Mouse (Mus musculus): ENCODE data around the gene Dip2b.

DNA sequence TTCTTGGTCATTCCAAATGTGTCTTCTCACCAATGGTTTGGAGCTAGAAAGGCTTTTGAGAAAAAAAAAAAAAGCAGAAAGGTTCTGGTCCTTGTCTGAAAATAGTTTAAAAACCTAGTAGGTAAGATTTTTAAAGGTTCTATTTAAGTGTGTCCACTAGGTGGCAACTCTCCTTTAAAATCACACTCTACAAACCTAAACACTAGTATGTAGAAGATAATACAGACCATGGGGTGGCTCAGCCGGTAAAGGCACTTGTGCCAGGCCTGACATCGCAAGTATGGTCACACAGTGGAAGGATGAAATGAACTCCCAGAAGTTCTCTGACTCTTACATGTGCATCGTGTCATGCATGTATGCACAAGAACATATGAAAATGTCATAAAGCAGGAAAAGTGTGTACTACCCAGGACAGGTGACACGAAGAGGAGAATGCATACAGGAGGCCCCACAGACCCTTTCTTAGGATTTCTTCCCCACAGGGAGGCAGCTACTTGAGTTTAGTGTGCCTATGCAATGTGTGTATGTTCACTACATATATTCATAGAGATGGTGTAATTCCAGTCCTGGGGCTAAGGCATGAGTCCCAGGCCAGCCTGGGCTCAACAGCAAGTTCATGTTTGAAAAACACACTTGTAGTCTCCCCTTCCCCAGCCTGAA is 224.9 kb downstream of the Dip2b start:
- TF ChIP-seq POLR2A (IDR thresholded peaks at IDR 0.05; ENCODE audit: borderline replicate concordance, insufficient read depth, low read length) (no peak), CTCF (IDR thresholded peaks at IDR 0.05; ENCODE audit: borderline replicate concordance, insufficient read depth, low read depth, low read length) (peak; percentile 39; the same call in 1 of the 2 replicates)
